ENCODE assay signal across 8 mouse cellular contexts in genomic region chr2:3512076-3512475, GRCm38 (mm10). TPM values are rescaled to one million over a fixed set of nuclear protein-coding genes. Genes with fewer than 3 reads are reported as not detected.
DNase-seq lines count a peak whose midpoint lies in the region; ATAC-seq and TF ChIP-seq lines count a peak whose summit lies in the region.

No protein-coding gene starts in this region.

- peak overlapping the region; percentile 74 for H3K4me3 ChIP-seq in kidney, adult 2 months (ENCODE audit: insufficient read depth, low read depth, low read length)
- peak overlapping the region; percentile 61 for H3K4me3 ChIP-seq in embryonic facial prominence, embryonic 11.5 days (ENCODE audit: low read depth, low read length)
- H3K4me3 ChIP-seq in hindbrain, embryonic 16.5 days (ENCODE audit: low read length), result peak overlapping the region; percentile 78
- peak overlapping the region; percentile 66 to 93 for H3K4me3 ChIP-seq in liver, embryonic 14.5 days (ENCODE audit: insufficient read depth in 1 of 2, low read depth in 2 of 2, low read length in 2 of 2)

- no peak for TF ChIP-seq EP300 in liver, embryonic 14.5 days (IDR thresholded peaks at IDR 0.05; ENCODE audit: low read depth)

- H3K36me3 ChIP-seq in kidney, adult 2 months (ENCODE audit: control insufficient read depth, insufficient read depth, low read length), result peaks cover 1% of the 10 kb centered on the region; the same call in 1 of the 2 replicates
- H3K36me3 ChIP-seq in embryonic facial prominence, embryonic 11.5 days (replicated peaks; ENCODE audit: control insufficient read depth, insufficient read depth, low read depth, low read length), result peaks cover 3% of the 10 kb centered on the region
- H3K36me3 ChIP-seq in hindbrain, embryonic 16.5 days (ENCODE audit: control insufficient read depth, insufficient read depth, low read length), result peaks cover 13% of the 10 kb centered on the region
- H3K36me3 ChIP-seq in liver, embryonic 14.5 days (replicated peaks; ENCODE audit: control insufficient read depth, insufficient read depth, low read depth), result peaks cover 29% of the 10 kb centered on the region

- no peaks in the 10 kb centered on the region for H3K4me1 ChIP-seq in kidney, adult 2 months (ENCODE audit: control insufficient read depth, insufficient read depth, low read length)
- no peaks in the 10 kb centered on the region for H3K4me1 ChIP-seq in embryonic facial prominence, embryonic 11.5 days (ENCODE audit: control insufficient read depth, insufficient read depth, low read length)
- H3K4me1 ChIP-seq in hindbrain, embryonic 16.5 days (ENCODE audit: control insufficient read depth, insufficient read depth, low read depth, low read length), result peaks cover 15% of the 10 kb centered on the region
- peaks cover 5 to 10% of the 10 kb centered on the region in 2 experiments; a peak in 3 of 4 replicates for H3K4me1 ChIP-seq in liver, embryonic 14.5 days (replicated peaks; ENCODE audit: control insufficient read depth in 2 of 2, insufficient read depth in 2 of 2, low read length in 1 of 2)

- no peaks in the 10 kb centered on the region for H3K9me3 ChIP-seq in embryonic facial prominence, embryonic 11.5 days (replicated peaks; ENCODE audit: control insufficient read depth, low read length)
- H3K9me3 ChIP-seq in hindbrain, embryonic 16.5 days (ENCODE audit: control insufficient read depth, low read length), result no peaks in the 10 kb centered on the region
- no peaks in the 10 kb centered on the region for H3K9me3 ChIP-seq in liver, embryonic 14.5 days (ENCODE audit: control insufficient read depth, low read length)

- TF ChIP-seq POLR2A in kidney, adult 2 months (IDR thresholded peaks at IDR 0.05; ENCODE audit: low read depth, low read length), result no peak

- WGBS in kidney, adult 2 months, result under 1% methylated on average over 15 of the region's 15 CpGs
- WGBS in embryonic facial prominence, embryonic 11.5 days, result 1% methylated on average over 15 of the region's 15 CpGs
- under 1% methylated on average over 15 of the region's 15 CpGs for WGBS in hindbrain, embryonic 16.5 days
- WGBS in liver, embryonic 14.5 days (ENCODE audit: insufficient replicate concordance), result under 1% methylated on average over 15 of the region's 15 CpGs

- H3K9ac ChIP-seq in embryonic facial prominence, embryonic 11.5 days (replicated peaks; ENCODE audit: low read length), result peak overlapping the region; percentile 73
- H3K9ac ChIP-seq in hindbrain, embryonic 16.5 days (ENCODE audit: low read depth, low read length), result peak overlapping the region; percentile 87
- peak overlapping the region; percentile 85 for H3K9ac ChIP-seq in liver, embryonic 14.5 days (replicated peaks)

- H3K27me3 ChIP-seq in kidney, adult 2 months (replicated peaks; ENCODE audit: control insufficient read depth, insufficient read depth, low read length), result no peaks in the 10 kb centered on the region
- no peaks in the 10 kb centered on the region for H3K27me3 ChIP-seq in embryonic facial prominence, embryonic 11.5 days (ENCODE audit: control insufficient read depth, insufficient read depth, low read length)
- no peaks in the 10 kb centered on the region for H3K27me3 ChIP-seq in hindbrain, embryonic 16.5 days (replicated peaks; ENCODE audit: control insufficient read depth, insufficient read depth, low read length)
- H3K27me3 ChIP-seq in liver, embryonic 14.5 days (ENCODE audit: control insufficient read depth, insufficient read depth, low read length), result no peaks in the 10 kb centered on the region

- ATAC-seq in embryonic facial prominence, embryonic 11.5 days (replicated peaks; ENCODE audit: insufficient number of reproducible peaks, low FRiP score, low TSS enrichment, low read depth), result no peak; the same call in 1 of the 2 replicates
- ATAC-seq in hindbrain, embryonic 16.5 days, result no peak
- ATAC-seq in liver, embryonic 14.5 days (ENCODE audit: insufficient read depth), result no peak

- DNase-seq in kidney, adult 2 months, result peak; percentile 23
- DNase-seq in kidney, adult 18-20 months, result no peak
- peak; percentile 53 for DNase-seq in R1 (ENCODE audit: low read depth, low spot score)
- DNase-seq in embryonic facial prominence, embryonic 11.5 days (ENCODE audit: low spot score), result peak; percentile 68
- DNase-seq in liver, embryonic 14.5 days (ENCODE audit: low read depth in 3 of 3, low spot score in 3 of 3), result peak; percentile 45 to 70 (median 47)
- DNase-seq in natural killer cell, adult 2 months (ENCODE audit: low spot score in 2 of 2), result peak; percentile 36 to 45
- DNase-seq in urinary bladder, postnatal 10 days (ENCODE audit: low spot score), result no peak

- H3K27ac ChIP-seq in kidney, adult 2 months (ENCODE audit: insufficient read depth, low read depth, low read length), result no peak overlapping the region
- no peak overlapping the region; the same call in 1 of the 2 replicates for H3K27ac ChIP-seq in embryonic facial prominence, embryonic 11.5 days (replicated peaks; ENCODE audit: low read depth, low read length)
- H3K27ac ChIP-seq in hindbrain, embryonic 16.5 days (ENCODE audit: low read depth, low read length), result peak overlapping the region; percentile 87
- H3K27ac ChIP-seq in liver, embryonic 14.5 days, result peak overlapping the region; percentile 31; the same call in 1 of the 2 replicates

- peak overlapping the region; percentile 76 for H3K4me2 ChIP-seq in embryonic facial prominence, embryonic 11.5 days (ENCODE audit: low read depth, low read length)
- peak overlapping the region; percentile 73 for H3K4me2 ChIP-seq in hindbrain, embryonic 16.5 days (ENCODE audit: low read length)
- peak overlapping the region; percentile 93 for H3K4me2 ChIP-seq in liver, embryonic 14.5 days (ENCODE audit: low read depth)

- TF ChIP-seq CTCF in kidney, adult 2 months (conservative IDR thresholded peaks at IDR 0.05; ENCODE audit: insufficient read depth, insufficient read length, low read depth, low read length), result no peak
- TF ChIP-seq CTCF in liver, embryonic 14.5 days (IDR thresholded peaks at IDR 0.05; ENCODE audit: low read depth), result no peak

RNA-seq across cellular contexts. Expression of gene Gm45902, which starts 0.5 kb away (rescaled TPM):
- polyA plus RNA-seq in kidney, adult 2 months (2012; rRNA removed), result 0.72 and 0.80 TPM in 2 replicates
- polyA plus RNA-seq in embryonic facial prominence, embryonic 11.5 days (2014; fragmentation: Nextera tagmentation; extraction: Ambion mirVana), result 7.1 and 8.8 TPM in 2 replicates
- polyA plus RNA-seq in hindbrain, embryonic 16.5 days (2015; fragmentation: Nextera tagmentation; extraction: Ambion mirVana), result 5.8 and 8.2 TPM in 2 replicates
- polyA plus RNA-seq in liver, embryonic 14.5 days (2012; rRNA removed), result 0.96 and 1.2 TPM in 2 replicates
- 1.5 and 1.9 TPM in 2 replicates for polyA plus RNA-seq in liver, embryonic 14.5 days (2014; fragmentation: Nextera tagmentation; extraction: Ambion mirVana)

RNA-seq across cellular contexts. Expression of gene Hspa14, which starts 0.5 kb away (rescaled TPM):
- 20.1 and 21.6 TPM in 2 replicates for polyA plus RNA-seq in kidney, adult 2 months (2012; rRNA removed)
- 122 and 125 TPM in 2 replicates for polyA plus RNA-seq in embryonic facial prominence, embryonic 11.5 days (2014; fragmentation: Nextera tagmentation; extraction: Ambion mirVana)
- polyA plus RNA-seq in hindbrain, embryonic 16.5 days (2015; fragmentation: Nextera tagmentation; extraction: Ambion mirVana), result 64.7 and 66.7 TPM in 2 replicates
- 32.3 and 50.8 TPM in 2 replicates for polyA plus RNA-seq in liver, embryonic 14.5 days (2012; rRNA removed)
- polyA plus RNA-seq in liver, embryonic 14.5 days (2014; fragmentation: Nextera tagmentation; extraction: Ambion mirVana), result 74.0 and 83.8 TPM in 2 replicates

RNA-seq across cellular contexts. Expression of gene Cdnf, which starts 0.8 kb away (rescaled TPM):
- polyA plus RNA-seq in kidney, adult 2 months (2012; rRNA removed), result 0.53 and 0.64 TPM in 2 replicates
- 0.36 TPM in 1 of 2 replicates, not detected in the other for polyA plus RNA-seq in embryonic facial prominence, embryonic 11.5 days (2014; fragmentation: Nextera tagmentation; extraction: Ambion mirVana)
- polyA plus RNA-seq in hindbrain, embryonic 16.5 days (2015; fragmentation: Nextera tagmentation; extraction: Ambion mirVana), result 0.12 and 0.41 TPM in 2 replicates
- polyA plus RNA-seq in liver, embryonic 14.5 days (2012; rRNA removed), result 0.17 and 0.33 TPM in 2 replicates
- polyA plus RNA-seq in liver, embryonic 14.5 days (2014; fragmentation: Nextera tagmentation; extraction: Ambion mirVana), result 0.08 TPM in 1 of 2 replicates, not detected in the other

RNA-seq across cellular contexts. Expression of gene Suv39h2, which starts 37.2 kb away (rescaled TPM):
- 0.16 and 0.22 TPM in 2 replicates for polyA plus RNA-seq in kidney, adult 2 months (2012; rRNA removed)
- 47.4 and 54.5 TPM in 2 replicates for polyA plus RNA-seq in embryonic facial prominence, embryonic 11.5 days (2014; fragmentation: Nextera tagmentation; extraction: Ambion mirVana)
- 7.0 and 8.5 TPM in 2 replicates for polyA plus RNA-seq in hindbrain, embryonic 16.5 days (2015; fragmentation: Nextera tagmentation; extraction: Ambion mirVana)
- polyA plus RNA-seq in liver, embryonic 14.5 days (2012; rRNA removed), result 2.4 and 4.1 TPM in 2 replicates
- polyA plus RNA-seq in liver, embryonic 14.5 days (2014; fragmentation: Nextera tagmentation; extraction: Ambion mirVana), result 7.4 and 7.8 TPM in 2 replicates

RNA-seq across cellular contexts. Expression of gene Fam107b, which starts 58.2 kb away (rescaled TPM):
- polyA plus RNA-seq in kidney, adult 2 months (2012; rRNA removed), result 54.3 and 56.1 TPM in 2 replicates
- polyA plus RNA-seq in embryonic facial prominence, embryonic 11.5 days (2014; fragmentation: Nextera tagmentation; extraction: Ambion mirVana), result 79.4 and 80.6 TPM in 2 replicates
- 27.0 and 34.0 TPM in 2 replicates for polyA plus RNA-seq in hindbrain, embryonic 16.5 days (2015; fragmentation: Nextera tagmentation; extraction: Ambion mirVana)
- polyA plus RNA-seq in liver, embryonic 14.5 days (2012; rRNA removed), result 9.8 and 10.3 TPM in 2 replicates
- 20.8 and 21.4 TPM in 2 replicates for polyA plus RNA-seq in liver, embryonic 14.5 days (2014; fragmentation: Nextera tagmentation; extraction: Ambion mirVana)

Comparison
In these comparisons a context has a peak if more than half of its experiments do, and no peak if none do; other contexts are left out.
1. DNase-seq: peak in kidney, adult 2 months (single experiment), R1 (single experiment), embryonic facial prominence, embryonic 11.5 days (single experiment), liver, embryonic 14.5 days (3 of 3) and natural killer cell, adult 2 months (2 of 2); none in kidney, adult 18-20 months (single experiment) and urinary bladder, postnatal 10 days (single experiment).
2. H3K27ac ChIP-seq: peak in hindbrain, embryonic 16.5 days (single experiment) and liver, embryonic 14.5 days (single experiment); none in kidney, adult 2 months (single experiment) and embryonic facial prominence, embryonic 11.5 days (single experiment).
3. Peak in every context shown above with its lines, with median percentiles within 50 percentile points of each other: H3K4me3 ChIP-seq, H3K4me2 ChIP-seq and H3K9ac ChIP-seq.